Mouse (Mus musculus) naive thymus-derived CD4-positive, alpha-beta T cell, adult 2 months (primary cell): ENCODE data around the gene Bgn.
A peak's percentile ranks its signal among the peaks of the same experiment; 100 is the strongest.

ENCODE experiments used
- DNase-seq: peaks from one replicate; pipeline ENCODE4 v3.0.0-alpha.2; 2011; ENCODE audit warnings: low read depth

Bgn gene

GRCm38 (mm10) chrX:73490186-73490585, 6.8 kb downstream of the Bgn start:
- no peak for DNase-seq

DNA sequence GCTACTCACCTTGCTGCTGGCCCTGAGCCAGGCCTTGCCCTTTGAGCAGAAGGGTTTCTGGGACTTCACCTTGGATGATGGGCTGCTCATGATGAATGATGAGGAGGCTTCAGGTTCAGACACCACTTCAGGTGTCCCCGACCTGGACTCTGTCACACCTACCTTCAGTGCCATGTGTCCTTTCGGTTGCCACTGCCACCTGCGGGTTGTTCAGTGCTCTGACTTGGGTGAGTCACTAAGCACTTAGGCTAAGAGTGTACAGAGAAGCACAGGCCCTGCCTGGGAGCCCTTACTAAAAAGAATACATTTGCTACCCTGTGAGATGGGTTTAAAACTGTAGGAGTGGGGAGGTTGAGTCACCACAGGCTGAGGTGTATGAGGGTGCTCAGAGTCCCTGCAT, 7.4 kb downstream of the Bgn start:
- DNase-seq: no peak

DNA sequence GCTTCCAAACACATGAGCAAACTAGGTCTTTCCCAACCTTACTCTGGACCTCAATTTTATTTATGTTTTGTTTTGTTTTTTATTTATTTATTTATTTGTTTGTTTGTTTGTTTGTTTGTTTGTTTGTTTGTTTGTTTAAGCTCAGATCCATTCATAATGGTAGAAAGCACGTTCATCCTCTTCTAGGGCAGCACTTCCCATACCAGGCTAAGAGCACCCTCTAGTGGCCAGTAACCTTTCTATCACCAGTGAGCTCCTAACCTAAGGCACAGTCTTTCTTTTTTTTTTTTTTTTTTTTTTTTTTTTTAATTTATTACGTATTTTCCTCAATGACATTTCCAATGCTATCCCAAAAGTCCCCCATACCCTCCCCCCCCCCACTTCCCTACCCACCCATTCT, 10.2 kb downstream of the Bgn start:
- DNase-seq: peak; percentile 79

DNA sequence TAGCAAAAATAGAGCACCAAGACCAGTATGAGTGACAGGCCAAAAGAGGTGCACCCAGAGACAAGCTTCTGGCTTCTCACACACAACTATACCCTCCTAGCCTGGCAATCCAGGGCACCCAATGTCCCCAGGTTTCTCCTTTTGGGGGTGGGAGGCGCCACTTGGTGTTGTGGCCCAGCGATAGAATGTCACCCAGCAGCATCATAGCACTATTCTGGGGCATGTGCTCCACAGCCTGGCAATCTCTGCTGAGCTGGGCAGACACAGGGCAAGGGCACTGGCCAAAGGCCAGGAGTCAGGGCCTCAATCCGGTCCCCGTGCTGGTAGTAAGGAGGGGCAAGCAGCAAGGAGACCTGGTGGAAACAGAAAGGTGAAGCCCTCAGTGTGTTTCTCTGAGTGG, 13.3 kb downstream of the Bgn start:
- no peak for DNase-seq

DNA sequence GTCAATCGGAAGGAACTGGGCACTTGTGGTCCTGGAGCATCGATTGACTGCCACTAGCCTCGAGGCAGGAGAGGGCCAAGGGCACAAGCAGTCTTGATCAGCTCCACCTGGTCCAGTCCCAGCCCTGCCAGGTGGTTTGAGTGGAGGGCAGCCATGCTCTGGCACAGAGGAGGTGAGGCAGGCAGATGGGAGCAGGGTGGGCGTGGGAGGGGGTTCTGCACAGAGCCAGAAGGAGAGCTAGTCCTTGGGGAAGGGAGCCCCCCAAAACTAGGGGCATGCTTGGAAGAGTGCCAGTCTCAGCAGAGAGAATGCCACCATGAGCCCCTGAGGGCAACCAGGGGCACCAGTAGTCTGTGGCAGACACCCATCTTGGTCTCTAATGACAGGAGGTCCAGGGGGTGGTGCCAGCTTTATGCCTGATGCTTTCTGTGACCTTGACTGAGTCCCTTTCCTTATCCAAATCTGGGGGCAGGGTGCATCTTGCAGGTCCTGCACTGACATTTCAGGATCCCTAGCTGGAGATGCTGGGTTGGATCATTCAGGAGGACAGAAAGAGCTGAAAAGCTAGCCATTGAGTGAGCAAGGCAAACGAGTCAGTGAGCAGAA, 21.8 kb downstream of the Bgn start:
- DNase-seq: no peak

GRCm38 (mm10) chrX:73506577-73506976, 23.2 kb downstream of the Bgn start:
- DNase-seq: no peak

DNA sequence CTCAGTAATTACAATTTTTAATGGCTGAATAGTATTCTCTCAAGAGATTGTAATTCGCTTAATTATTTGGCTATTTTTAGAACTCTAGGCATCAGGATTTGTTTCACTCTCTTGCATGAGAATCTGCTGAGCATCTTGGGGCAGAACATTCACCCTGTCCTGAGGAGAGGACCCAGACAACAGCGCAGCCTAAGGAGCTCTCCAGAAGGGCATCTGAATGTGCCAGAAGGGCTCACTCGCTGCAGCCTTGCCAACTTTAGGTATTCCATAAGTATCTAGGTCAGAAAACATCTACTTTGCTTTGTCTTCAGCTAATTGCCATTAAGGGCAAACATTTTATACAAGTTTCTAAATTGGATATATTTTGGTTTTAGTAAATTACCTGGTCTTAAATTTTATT, 25.8 kb downstream of the Bgn start:
- DNase-seq: no peak

GRCm38 (mm10) chrX:73512904-73513303, 29.5 kb downstream of the Bgn start:
- no peak for DNase-seq

DNA sequence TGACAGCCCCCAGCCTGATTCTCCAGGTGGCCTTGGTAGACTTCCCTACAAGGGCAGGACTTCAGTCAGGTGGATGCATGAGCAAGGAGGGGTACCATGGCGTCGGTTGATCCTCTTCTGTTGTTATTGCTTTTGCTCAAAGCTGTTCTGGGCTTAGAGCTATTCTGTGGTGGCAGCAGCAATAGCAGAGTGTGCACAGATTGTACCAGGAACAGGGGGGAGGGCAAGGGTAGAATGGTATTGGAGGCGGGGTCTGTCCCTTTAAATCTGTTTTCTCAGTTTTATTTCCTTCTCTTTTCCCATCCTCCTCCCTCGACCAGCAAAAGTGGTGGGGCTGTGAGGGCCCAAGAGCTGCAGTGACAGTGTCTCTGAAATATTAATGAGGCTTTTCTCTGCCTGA, 33.2 kb downstream of the Bgn start:
- no peak for DNase-seq

- no peak for DNase-seq
These were observed 33.7 kb downstream of the Bgn start for GRCm38 (mm10) chrX:73517060-73517600.

- DNase-seq: no peak
These were observed 37.3 kb downstream of the Bgn start for GRCm38 (mm10) chrX:73520692-73521091.

DNA sequence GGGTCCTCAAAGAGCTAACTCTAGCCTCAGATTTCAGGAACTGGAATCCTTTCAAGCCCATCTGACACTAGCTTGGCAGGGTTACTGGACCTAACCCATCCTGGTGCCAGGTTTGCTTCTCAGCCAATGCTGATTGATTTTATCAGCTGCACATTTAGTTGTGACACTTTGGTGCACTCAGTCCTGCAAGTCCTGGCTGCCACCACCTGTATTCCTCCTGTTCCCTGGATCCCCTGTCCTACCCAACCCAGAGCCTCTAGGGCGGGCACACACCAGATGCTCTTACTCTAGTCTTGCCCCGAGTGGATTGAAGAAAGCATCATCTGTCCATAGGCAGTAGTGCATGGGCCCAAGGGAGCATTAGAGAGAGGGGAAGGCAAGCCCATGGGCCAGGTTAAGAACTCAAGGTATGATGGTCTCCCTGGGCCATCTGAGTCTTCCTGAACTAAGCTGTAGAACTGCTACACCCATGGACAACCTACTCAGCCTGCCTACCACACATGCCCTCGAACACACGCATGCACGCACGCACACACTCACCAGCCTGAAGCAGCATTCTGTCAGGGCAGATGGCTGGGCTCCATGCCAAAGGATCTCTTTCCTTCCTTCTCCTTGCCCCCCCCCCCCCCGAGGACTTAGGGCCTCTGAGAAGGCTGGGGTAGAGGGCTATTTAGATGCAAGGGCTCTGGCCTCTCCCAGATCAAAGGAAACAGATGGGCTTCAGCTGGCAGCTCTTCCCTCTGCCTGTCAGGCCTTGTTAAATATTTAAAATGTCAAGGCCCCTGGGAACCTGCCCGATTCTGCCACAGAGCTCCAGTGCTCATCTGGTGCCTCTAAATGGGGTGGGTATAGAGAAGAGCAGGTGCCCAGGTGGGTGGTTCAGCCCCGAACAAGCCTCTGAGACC, 41.2 kb downstream of the Bgn start:
- DNase-seq: no peak

GRCm38 (mm10) chrX:73525223-73526140, 42.1 kb downstream of the Bgn start:
- DNase-seq: no peak

DNA sequence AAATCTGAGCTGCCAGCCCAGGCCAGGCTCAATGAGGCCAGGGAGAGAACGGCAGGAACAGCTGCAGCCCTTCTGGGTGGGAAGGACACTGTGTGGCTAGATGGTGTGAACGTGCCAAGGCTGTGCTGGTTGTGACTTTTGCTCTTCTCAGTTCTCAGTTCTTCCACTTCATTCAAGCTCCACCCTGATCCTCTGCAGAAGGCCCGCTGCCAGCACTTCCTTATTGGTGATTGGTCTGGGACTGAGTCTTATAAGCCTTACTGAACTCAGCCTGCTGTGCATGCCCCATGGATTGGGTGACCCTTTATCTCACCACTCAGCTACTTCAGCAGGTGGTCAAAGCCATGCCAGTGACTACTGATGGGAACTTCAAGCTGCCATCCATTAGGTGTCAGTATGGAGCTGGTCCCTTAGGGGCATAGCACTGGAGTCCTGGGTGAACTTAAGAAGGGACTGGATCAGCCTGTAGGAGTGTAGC, 43.0 kb downstream of the Bgn start:
- no peak for DNase-seq

DNA sequence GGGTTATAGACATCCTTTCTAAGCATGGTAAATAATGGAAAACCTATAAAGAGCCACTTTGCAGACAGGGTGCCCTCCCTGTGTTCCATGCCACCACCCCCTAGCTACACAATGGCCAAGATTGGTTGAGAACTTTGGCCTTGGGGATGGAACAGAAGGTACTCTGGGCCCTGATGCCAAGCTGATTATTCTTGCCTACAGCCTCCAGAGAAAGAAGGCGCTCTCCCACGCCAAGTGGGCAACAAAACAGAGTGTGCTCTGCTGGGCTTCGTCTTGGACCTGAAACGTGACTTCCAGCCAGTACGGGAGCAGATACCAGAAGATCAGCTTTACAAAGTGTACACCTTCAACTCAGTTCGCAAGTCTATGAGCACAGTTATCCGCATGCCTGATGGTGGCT, 54.5 kb downstream of the Bgn start:
- no peak for DNase-seq

DNA sequence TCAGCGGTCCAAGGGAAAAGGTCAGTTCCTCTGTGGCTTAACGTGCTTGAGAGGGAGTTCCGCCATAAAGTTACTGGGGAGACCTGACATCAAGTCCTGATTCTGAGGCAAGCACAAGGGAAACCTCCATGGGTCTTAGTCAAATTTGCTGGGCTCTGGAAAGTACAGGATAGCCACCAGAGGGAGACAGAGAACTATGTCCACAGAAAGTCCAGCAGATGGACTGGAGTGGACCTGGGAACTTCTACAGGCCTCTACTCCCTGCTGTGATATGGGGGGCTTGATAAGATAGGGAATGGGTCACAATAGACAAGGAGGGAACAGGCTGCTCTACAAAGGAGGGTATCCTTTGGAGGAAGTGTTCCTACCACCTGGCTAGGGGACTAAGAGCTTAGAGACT, 59.9 kb downstream of the Bgn start:
- no peak for DNase-seq
